Mouse (Mus musculus) lung, embryonic 15.5 days (tissue): ENCODE data around the gene Gm9821. TPM values are rescaled to one million over a fixed set of nuclear protein-coding genes. Genes with fewer than 3 reads are reported as not detected.

ENCODE experiments used
- ATAC-seq: fragments of 200-750 bp; cut with Nextera tagmentation; 2 replicates; pipeline ENCODE4 v1.8.0; 2017; ENCODE audit warnings: moderate number of reproducible peaks, borderline replicate concordance; ENCODE audit not compliant: low FRiP score, low TSS enrichment; ENCODE audit errors: extremely low read depth
- H3K27ac ChIP-seq: fragments of 300-500 bp; sonication (generic); 2 replicates; pipeline ENCODE4 v1.5.1; 2015; ENCODE audit warnings: moderate library complexity, mild to moderate bottlenecking, inconsistent platforms
- H3K27me3 ChIP-seq: fragments of 300-500 bp; sonication (generic); 2 replicates; pipeline ENCODE4 v1.6.1; 2015; ENCODE audit warnings: inconsistent platforms
- H3K36me3 ChIP-seq: fragments of 300-500 bp; sonication (generic); 2 replicates; pipeline ENCODE4 v1.6.1; 2015; ENCODE audit warnings: inconsistent platforms
- H3K4me1 ChIP-seq: fragments of 300-500 bp; sonication (generic); 2 replicates; pipeline ENCODE4 v1.6.1; 2015; ENCODE audit warnings: inconsistent platforms
- H3K4me2 ChIP-seq: fragments of 300-500 bp; sonication (generic); 2 replicates; pipeline ENCODE4 v1.6.1; 2015; ENCODE audit warnings: inconsistent platforms, mild to moderate bottlenecking, moderate library complexity
- H3K4me3 ChIP-seq: fragments of 300-500 bp; sonication (generic); 2 replicates; pipeline ENCODE4 v1.5.1; 2015; ENCODE audit warnings: mild to moderate bottlenecking, inconsistent platforms
- H3K9ac ChIP-seq: fragments of 300-500 bp; sonication (generic); 2 replicates; pipeline ENCODE4 v1.6.1; 2015; ENCODE audit warnings: inconsistent platforms
- H3K9me3 ChIP-seq: fragments of 300-500 bp; sonication (generic); 2 replicates; pipeline ENCODE4 v1.6.1; 2016; ENCODE audit warnings: inconsistent platforms
- WGBS: fragments of 180-500 bp; shearing (Covaris S2); methylation state at CpG from one replicate; pipeline ENCODE4 v1.1.7; 2015; 5-methylcytosine and 5-hydroxymethylcytosine counted together
- polyA plus RNA-seq: library from polyadenylated mRNA; unstranded; fragments of >200 nt; fragmentation: Nextera tagmentation; extraction: Ambion mirVana; gene quantifications from 2 replicates; pipeline ENCODE4 v1.2.1, GENCODE M21; 2015

Gene Gm9821
- polyA plus RNA-seq, 1 experiment from 2014 or later = 0.75 TPM

GRCm38 (mm10) chr2:91928534-91929350, 16.8 kb upstream of the Gm9821 start:
- ATAC-seq = no peak
- H3K4me2 ChIP-seq = no peak overlapping the region

GRCm38 (mm10) chr2:91929455-91929854, 16.0 kb upstream of the Gm9821 start:
- no peak overlapping the region for H3K27ac ChIP-seq
- H3K4me2 ChIP-seq = no peak overlapping the region
- no peak overlapping the region for H3K9ac ChIP-seq
- 0 out of 2 replicates have a peak, but pooled peaks cover 8% of the 10 kb centered on the region for H3K36me3 ChIP-seq
- peaks cover 7% of the 10 kb centered on the region for H3K27me3 ChIP-seq
- no peaks in the 10 kb centered on the region for H3K9me3 ChIP-seq
- WGBS = 51% methylated on average over 3 of the region's 3 CpGs
- H3K4me3 ChIP-seq = peak overlapping the region; percentile 71; the same call in 1 of the 2 replicates
- H3K4me1 ChIP-seq = peaks cover 44% of the 10 kb centered on the region
- ATAC-seq = no peak

More at GRCm38 (mm10) chr2:91928534-91929350, 16.8 kb upstream of the Gm9821 start:
- WGBS = 66% methylated on average over 23 of the region's 23 CpGs
- peaks cover 14% of the 10 kb centered on the region for H3K27me3 ChIP-seq
- H3K4me1 ChIP-seq = peaks cover 46% of the 10 kb centered on the region
- no peaks in the 10 kb centered on the region for H3K9me3 ChIP-seq
- 0 out of 2 replicates have a peak, but pooled peaks cover 5% of the 10 kb centered on the region for H3K36me3 ChIP-seq
- H3K4me3 ChIP-seq = no peak overlapping the region
- no peak overlapping the region for H3K27ac ChIP-seq
- no peak overlapping the region for H3K9ac ChIP-seq

DNA sequence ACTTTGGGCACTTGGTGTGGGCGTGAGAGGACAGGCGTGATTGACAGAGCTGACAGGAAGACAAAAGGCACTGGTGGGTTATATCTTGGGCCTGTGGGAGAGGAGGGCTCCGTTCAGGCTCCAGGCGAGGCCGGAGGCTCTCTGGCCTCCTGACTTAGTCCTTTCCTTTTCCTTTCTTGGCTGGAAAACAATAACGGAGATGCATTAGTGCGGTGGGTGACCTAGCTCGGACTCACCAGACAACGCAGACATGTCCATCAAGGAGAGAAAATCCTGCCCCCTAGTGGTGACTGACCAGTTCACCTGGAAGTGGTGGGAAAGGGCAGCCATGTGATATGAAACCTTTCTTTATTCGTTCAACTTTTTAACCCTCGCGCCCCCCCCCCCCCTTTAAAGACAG, 15.6 kb upstream of the Gm9821 start:
- no peak overlapping the region for H3K27ac ChIP-seq
- ATAC-seq = no peak
- H3K4me3 ChIP-seq = peak overlapping the region; percentile 71
- peaks cover 44% of the 10 kb centered on the region for H3K4me1 ChIP-seq
- H3K9ac ChIP-seq = peak overlapping the region; percentile 83; the same call in 1 of the 2 replicates
- peak overlapping the region; percentile 76 for H3K4me2 ChIP-seq
- 10% methylated on average over 12 of the region's 12 CpGs for WGBS
- H3K36me3 ChIP-seq = peaks cover 13% of the 10 kb centered on the region; the same call in 1 of the 2 replicates
- peaks cover 2% of the 10 kb centered on the region for H3K27me3 ChIP-seq
- no peaks in the 10 kb centered on the region for H3K9me3 ChIP-seq

- 1% methylated on average over 23 of the region's 23 CpGs for whole genome bisulfite sequencing
- H3K9ac ChIP-seq = peak overlapping the region; percentile 83
- H3K4me1 ChIP-seq = peaks cover 44% of the 10 kb centered on the region
- no peaks in the 10 kb centered on the region; the same call in 1 of the 2 replicates for H3K27me3 ChIP-seq
- peak overlapping the region; percentile 94 for H3K27ac ChIP-seq
- peak overlapping the region; percentile 76 for H3K4me2 ChIP-seq
- H3K4me3 ChIP-seq = peak overlapping the region; percentile 71
- ATAC-seq = no peak
- H3K36me3 ChIP-seq = peaks cover 20% of the 10 kb centered on the region; the same call in 1 of the 2 replicates
- H3K9me3 ChIP-seq = no peaks in the 10 kb centered on the region
Measured at GRCm38 (mm10) chr2:91930761-91931291, 14.7 kb upstream of the Gm9821 start.

GRCm38 (mm10) chr2:91931328-91932159, 14.0 kb upstream of the Gm9821 start:
- ATAC-seq = peak; percentile 77
- WGBS = 2% methylated on average over 42 of the region's 50 CpGs
- Histone ChIP-seq H3K4me3 (peak overlapping the region; percentile 71), H3K4me2 (peak overlapping the region; percentile 76), H3K4me1 (peaks cover 44% of the 10 kb centered on the region), H3K27ac (peak overlapping the region; percentile 94), H3K27me3 (no peaks in the 10 kb centered on the region; the same call in 1 of the 2 replicates), H3K36me3 (peaks cover 27% of the 10 kb centered on the region; the same call in 1 of the 2 replicates), H3K9ac (peak overlapping the region; percentile 83), H3K9me3 (no peaks in the 10 kb centered on the region)

DNA sequence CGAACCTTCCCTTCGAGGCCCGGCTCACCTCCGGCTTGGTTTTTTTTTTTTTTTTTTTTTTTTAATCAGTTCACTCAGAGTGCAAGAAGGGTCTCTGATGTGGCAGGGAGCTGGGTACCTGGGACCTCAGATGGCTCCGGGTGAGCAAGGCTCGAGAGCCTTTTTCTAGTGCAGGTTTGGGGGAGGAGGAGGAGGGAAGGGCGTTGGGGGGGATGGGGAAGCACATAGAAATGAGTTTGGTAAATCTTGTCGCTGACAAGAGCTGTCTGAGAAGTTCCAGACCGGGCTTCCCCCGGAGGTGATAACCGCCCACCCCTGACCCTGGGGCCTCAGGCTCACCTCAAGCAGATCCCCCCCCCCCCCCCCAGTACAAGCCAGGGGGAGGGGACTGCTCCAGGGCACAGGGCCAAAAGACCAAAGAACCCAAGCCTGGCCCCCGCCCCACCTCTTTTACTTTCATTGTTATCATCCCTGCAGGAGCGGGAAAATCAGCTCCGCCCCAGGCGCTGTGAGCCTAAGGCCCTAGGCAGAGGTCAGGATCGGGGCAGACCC, 13.3 kb upstream of the Gm9821 start, which contains the start of gene Mdk:
Gene Mdk (minus strand): TSS at position 138 of the 552 bp plus-strand sequence.
- H3K9me3 ChIP-seq = no peaks in the 10 kb centered on the region
- no peaks in the 10 kb centered on the region for H3K27me3 ChIP-seq
- H3K27ac ChIP-seq = peak within 1 kb of the TSS; percentile 94
- H3K36me3 ChIP-seq = peaks cover 33% of the 10 kb centered on the region; the same call in 1 of the 2 replicates
- H3K4me2 ChIP-seq = peak within 1 kb of the TSS; percentile 76
- H3K9ac ChIP-seq = peak within 1 kb of the TSS; percentile 83
- 7% methylated on average over 14 of the region's 16 CpGs for WGBS
- peak within 1 kb of the TSS; percentile 71 for H3K4me3 ChIP-seq
- H3K4me1 ChIP-seq = peaks cover 44% of the 10 kb centered on the region
- no peak for ATAC-seq

DNA sequence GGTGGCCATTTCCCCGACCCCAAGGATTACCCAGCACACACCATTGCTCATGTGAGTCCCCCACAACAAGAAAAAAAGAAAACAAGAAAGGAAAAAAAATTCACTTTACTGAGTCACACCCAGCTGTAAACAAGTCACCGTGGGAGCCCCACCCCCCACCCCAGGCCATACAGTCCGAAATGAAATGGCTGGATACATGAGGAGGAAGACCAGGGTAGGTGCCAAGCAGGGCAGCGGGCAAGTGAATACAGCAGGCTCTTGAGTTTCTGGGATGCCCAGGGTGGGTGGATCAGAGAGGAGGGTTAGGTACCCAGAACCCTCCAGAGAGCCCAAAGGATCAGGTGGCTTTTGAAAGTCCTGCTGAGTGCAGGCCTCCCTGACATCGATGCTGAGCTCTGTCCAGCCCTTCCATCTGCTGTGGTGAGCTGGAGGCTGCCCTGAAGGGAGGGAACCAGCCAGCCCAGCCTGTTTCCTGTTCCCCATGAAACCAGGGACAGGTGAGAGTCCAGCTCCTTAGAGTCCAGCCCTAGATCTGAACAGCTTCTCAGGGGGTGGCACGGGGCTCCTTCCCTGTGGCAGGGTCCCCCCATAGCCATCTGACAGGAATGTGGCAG, 12.7 kb upstream of the Gm9821 start:
- Histone ChIP-seq H3K27me3 (no peaks in the 10 kb centered on the region), H3K4me1 (peaks cover 40% of the 10 kb centered on the region), H3K27ac (peak overlapping the region; percentile 94; the same call in 1 of the 2 replicates), H3K9me3 (no peaks in the 10 kb centered on the region), H3K36me3 (peaks cover 40% of the 10 kb centered on the region), H3K4me3 (no peak overlapping the region), H3K9ac (no peak overlapping the region), H3K4me2 (peak overlapping the region; percentile 76; the same call in 1 of the 2 replicates)
- ATAC-seq = no peak
- 24% methylated on average over 6 of the region's 6 CpGs for WGBS

DNA sequence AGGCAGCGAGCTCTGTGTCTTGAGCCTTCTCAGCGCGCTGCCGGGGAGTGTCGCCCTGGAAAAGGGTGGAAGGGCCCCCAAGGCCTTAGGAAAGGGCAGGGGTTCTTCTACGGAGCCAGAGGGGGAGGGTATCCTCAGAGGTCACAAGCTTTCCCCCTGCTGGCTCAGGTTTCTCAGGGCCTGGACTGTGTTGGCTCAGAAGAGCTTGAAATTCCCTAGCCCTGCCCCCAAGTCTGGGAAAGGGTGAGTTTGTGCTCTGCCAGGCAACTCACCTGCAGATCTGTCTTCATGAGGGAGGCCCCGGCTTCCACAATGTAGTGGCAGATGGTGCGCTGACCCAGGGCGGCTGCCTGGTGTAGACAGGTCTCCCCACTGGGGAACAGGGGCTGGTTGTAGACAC, 12.0 kb upstream of the Gm9821 start:
- peaks cover 46% of the 10 kb centered on the region for H3K36me3 ChIP-seq
- H3K4me3 ChIP-seq = no peak overlapping the region
- H3K27ac ChIP-seq = peak overlapping the region; percentile 29; the same call in 1 of the 2 replicates
- ATAC-seq = no peak
- no peak overlapping the region for H3K4me2 ChIP-seq
- 37% methylated on average over 9 of the region's 9 CpGs for WGBS
- H3K9ac ChIP-seq = no peak overlapping the region
- peaks cover 35% of the 10 kb centered on the region for H3K4me1 ChIP-seq
- H3K9me3 ChIP-seq = no peaks in the 10 kb centered on the region
- no peaks in the 10 kb centered on the region for H3K27me3 ChIP-seq

- no peak for ATAC-seq
Measured at GRCm38 (mm10) chr2:91934016-91934415, 11.5 kb upstream of the Gm9821 start.

GRCm38 (mm10) chr2:91934826-91935525, 10.5 kb upstream of the Gm9821 start:
- H3K9me3 ChIP-seq = no peaks in the 10 kb centered on the region
- H3K4me2 ChIP-seq = no peak overlapping the region
- 84% methylated on average over 9 of the region's 9 CpGs for WGBS
- no peak overlapping the region for H3K9ac ChIP-seq
- no peak for ATAC-seq
- H3K4me3 ChIP-seq = no peak overlapping the region
- H3K27ac ChIP-seq = no peak overlapping the region
- H3K27me3 ChIP-seq = no peaks in the 10 kb centered on the region
- H3K36me3 ChIP-seq = peaks cover 56% of the 10 kb centered on the region
- peaks cover 28% of the 10 kb centered on the region for H3K4me1 ChIP-seq

More at GRCm38 (mm10) chr2:91934016-91934415, 11.5 kb upstream of the Gm9821 start:
- Histone ChIP-seq H3K4me2 (no peak overlapping the region), H3K4me1 (peaks cover 34% of the 10 kb centered on the region), H3K4me3 (no peak overlapping the region), H3K36me3 (peaks cover 49% of the 10 kb centered on the region), H3K9me3 (no peaks in the 10 kb centered on the region), H3K9ac (no peak overlapping the region), H3K27ac (no peak overlapping the region), H3K27me3 (no peaks in the 10 kb centered on the region)
- 43% methylated on average over 8 of the region's 8 CpGs for WGBS
